Mouse (Mus musculus): ENCODE data around the gene Atp8a1.
A peak's percentile ranks its signal among the peaks of the same experiment; 100 is the strongest.

Gene Atp8a1

DNA sequence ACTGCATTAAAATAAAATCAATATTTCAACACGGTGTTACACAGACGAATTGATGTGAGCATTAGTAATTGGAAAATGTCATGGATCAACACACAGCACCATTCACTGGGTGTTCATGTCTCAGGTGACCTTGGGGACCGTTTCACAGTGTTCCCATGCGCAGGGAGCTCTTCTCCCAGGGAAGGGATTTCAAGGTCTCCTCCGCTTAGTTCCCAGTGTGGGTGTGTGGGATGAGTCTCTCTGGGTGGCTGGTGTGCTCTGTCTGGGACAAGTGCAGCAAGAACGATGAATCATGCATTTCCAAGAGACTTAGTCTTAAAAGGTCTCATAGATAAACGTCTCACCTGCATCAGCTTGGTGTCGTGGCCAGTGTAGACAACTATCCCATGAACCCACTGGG, 78.5 kb downstream of the Atp8a1 start:
- no peak for DNase-seq (ENCODE audit: low spot score in 2 of 2)

DNA sequence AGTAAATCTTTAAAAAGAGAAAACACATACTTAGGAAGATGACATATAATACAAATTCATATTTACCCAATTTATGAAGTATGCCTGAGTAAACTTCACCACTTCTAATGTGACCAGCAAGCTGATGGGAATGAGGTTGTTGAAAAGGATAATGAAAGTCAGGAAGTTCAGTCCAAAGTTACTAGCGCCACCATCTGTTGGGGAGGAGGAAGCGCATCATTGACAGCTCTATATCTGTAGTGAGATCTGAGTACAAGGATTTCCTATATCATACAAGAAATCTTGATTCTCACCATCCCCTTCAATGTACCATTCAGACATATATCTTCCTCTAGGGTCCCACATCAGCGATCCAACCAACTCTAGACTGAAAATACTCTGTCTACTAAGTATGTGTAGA, 82.4 kb downstream of the Atp8a1 start:
- no peak for DNase-seq (ENCODE audit: low spot score in 2 of 2)

DNA sequence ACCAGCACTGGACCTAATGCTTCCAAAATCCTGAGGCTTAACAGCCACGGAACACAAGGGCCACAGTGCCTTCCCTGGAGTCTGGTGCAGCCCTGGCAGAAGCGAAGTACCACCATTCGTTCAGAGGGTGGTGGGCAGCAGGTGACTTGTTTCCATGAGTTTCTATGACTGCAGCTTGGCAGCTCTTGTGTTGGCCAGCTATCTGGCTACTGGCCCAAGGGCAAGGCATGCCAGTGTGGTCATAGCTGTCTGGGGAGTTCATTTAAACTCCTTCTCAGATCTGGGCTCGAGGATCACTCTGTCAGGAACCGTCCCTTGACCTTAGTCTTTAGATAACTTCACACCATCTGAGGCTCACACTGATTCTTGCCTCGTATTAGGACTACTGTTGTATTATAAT, 89.1 kb downstream of the Atp8a1 start:
- DNase-seq (ENCODE audit: low spot score in 2 of 2), result no peak

DNA sequence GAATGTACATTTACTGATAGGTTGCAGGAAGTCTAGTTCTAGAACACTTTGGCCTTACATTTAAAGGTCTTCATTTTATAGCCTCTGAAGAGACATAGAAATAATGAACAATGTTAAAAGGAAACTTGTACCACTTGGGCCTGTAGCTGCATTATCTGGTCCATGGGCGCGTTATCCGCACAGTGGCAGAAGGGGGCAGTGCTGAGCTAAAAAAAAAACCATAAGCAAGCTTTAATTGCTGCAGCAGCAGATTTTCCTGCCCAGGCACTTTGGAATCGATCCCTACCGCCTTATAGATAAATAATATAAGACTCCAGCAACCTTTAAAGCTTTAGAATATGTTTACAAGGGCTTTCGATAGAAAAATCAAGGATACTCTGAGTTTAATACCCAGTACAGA, 91.1 kb downstream of the Atp8a1 start:
- peak in 1 of 2 experiments; percentile 22 for DNase-seq (ENCODE audit: low spot score in 2 of 2)

DNA sequence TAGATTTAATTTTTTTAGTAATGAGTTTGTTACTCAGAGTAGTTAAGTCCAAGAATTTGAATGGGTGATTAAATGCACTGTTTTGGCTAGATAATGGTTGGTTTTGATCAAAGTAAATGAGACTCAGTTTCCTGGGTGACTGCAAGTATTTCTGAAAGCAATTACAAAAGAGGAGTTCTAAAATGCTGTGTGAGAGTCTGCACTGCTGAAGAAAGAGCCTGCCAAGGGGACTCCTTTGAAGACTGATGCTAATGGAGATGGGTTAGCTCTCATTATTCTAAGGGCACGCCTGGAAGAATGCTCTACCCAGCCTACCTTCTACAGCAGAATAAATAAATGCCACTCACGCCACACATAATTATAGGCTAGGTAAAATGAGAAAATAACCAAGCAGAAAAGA, 94.2 kb downstream of the Atp8a1 start:
- DNase-seq (ENCODE audit: low spot score in 2 of 2), result no peak

DNA sequence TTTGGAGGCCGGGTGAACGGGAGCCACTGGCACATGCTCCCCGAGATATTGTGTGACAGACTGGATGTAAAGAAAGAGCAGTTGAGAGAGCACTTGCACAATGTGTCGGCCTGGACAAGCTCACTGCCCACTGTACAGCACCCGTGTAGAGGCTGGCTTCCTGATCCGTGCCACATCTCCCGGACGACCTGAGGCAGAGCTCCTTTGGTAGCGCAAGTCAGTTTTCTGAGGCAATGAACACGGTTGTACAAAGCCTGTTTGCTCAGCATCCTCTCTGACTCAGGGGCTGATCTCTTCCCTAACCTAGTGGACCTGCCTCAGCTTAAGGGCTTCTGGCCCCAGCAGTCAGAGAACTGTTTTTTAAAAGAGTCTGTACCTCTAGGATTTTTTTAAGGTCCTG, 94.6 kb downstream of the Atp8a1 start:
- no peak for DNase-seq (ENCODE audit: low spot score in 2 of 2)

DNA sequence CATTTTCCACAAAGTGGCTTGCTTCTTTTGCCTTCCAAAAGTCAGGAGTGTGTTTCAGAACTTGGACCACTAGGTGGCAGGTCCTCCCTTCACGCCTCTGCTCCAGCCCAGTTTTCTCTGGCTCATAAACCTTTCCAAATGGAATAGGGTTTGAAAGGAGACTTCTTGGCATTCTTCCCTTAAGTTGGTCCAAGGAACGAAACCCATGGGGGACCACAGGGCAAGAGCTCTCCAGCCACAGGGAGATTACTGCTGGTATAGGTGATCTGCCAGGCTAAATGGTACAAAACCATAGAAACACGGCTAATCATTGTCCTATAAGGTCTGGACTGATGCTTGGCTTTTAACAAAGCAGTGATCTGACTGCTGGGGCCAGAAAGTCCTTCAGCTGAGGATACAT, 95.2 kb downstream of the Atp8a1 start:
- no peak for DNase-seq (ENCODE audit: low spot score in 2 of 2)

DNA sequence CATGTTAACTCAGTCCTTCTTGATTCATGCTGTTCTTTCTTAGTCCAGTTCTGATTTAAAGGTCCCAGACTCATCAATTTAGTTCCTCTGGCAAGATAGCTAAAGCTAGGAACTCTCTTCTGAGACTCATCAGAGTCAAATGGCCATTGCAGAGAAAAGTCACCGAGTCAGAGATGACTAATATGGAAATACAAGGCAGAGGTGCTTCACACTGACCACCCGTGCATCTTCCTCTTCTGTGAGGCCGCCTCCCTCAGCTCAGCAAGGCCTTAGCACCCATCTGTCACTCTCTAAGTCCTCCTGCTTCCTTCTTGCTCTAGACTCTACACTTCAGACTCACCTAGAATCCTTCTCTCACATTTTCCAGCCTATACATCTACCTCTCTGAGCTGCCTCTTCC, 108.0 kb downstream of the Atp8a1 start:
- DNase-seq (ENCODE audit: low spot score in 2 of 2), result no peak

DNA sequence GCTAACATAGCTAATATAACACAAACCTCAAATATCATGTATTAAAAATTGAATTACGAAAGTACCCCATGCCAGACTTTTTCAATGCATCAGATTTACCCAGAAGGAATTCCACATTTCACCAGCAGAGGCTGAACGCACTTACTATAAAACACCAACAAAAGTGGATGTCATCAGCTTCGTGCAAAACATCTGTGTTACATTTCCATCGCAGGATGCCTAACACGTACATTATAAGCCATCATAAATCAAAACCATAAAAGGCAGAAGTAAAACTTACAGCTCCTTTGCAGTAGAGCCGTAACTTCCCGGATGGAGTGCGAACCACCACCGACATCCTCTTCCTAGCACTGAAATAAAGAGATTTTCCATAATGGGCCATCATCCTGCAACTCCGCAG, 109.1 kb downstream of the Atp8a1 start:
- DNase-seq (ENCODE audit: low spot score in 2 of 2), result no peak

DNA sequence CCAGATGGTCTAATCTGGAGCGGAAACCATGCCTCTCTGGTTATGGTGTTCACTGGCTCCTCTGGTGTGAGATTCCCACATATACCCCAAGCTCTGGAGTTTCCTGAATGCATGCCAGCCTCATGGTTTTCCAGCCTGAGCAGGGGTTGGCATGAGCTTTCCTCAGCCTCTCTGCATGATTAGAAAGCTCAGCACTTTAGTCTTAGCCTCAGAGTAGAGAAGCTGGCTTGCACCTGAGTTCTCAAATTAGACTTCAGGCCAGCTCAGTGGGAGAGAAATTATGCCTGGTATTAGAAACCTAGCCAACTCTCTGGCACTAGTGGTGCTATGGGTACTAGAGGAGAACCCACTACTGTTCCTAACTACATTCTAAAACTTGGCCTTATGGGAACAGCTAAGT, 111.5 kb downstream of the Atp8a1 start:
- no peak for DNase-seq (ENCODE audit: low spot score in 2 of 2)

DNA sequence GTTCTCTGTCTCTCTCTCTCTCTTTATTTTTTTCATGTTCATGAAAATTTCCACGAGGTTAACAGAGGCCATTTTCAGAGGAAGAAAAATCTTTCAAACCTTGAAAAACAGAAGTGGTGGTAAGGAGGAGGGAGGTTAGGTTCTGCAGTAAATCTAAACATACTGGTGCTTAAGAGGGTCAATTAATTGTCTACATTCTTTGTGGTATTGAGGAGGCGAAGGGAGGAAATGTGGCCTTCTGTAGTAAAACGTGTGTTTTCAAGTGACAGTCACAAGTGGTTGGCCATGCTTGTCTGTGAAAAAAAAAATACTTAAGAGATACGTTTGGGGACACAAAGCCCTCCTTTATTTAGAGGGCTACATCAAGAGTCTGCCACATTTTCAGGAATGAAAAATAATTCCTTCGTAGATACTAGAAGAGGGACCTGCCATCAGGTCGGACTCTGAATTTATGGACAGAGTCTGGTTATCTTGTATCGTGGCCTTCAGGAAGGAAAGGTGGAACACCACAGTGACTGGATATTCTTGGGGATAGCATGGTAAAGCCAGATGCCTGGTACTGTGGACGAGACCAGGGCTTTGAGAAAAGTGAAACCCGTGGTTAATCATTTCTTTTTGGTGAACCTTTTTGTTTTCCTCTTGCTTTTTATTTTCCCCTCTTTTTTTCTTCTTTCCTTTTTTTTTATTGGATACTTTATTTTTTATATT, 113.5 kb downstream of the Atp8a1 start:
- DNase-seq (ENCODE audit: low spot score in 2 of 2), result no peak

DNA sequence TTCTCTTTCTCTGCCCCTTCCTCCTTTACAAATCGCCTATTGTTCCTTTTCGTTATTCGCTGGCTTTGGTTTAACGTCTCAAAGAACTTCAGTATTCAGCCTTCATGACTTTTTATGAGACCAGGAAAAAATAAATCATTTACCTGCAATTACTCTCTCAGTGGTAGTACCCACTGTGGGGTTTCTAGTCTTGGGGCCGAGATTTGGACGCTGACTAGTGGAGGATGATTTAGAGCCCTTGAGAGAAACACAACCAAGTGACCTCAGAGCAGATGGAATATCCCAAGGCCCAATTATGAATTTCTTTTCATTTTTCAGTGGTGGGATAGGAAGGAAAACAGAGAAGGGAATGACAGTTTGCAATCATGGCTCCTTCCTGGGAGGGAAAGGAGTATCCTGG, 114.1 kb downstream of the Atp8a1 start:
- no peak for DNase-seq (ENCODE audit: low spot score in 2 of 2)

DNA sequence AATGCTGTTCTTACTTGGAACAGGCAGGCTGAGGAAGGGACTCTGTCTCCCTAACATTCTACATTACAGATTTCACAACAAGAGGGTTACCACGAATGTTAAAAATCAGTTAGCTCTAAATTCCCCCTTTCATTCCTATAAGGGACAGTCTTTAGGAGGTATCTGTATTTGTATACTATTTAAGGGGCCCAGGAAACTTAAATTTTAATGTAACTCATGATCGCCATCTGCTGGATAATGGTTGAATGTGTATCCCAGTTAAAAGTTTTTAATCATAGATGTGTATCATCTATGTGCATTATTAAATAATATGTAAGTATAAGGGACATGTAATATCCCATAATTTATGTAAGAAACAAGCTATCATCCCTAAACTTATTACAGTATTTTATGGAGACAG, 119.5 kb downstream of the Atp8a1 start:
- DNase-seq (ENCODE audit: low spot score in 2 of 2), result no peak

DNA sequence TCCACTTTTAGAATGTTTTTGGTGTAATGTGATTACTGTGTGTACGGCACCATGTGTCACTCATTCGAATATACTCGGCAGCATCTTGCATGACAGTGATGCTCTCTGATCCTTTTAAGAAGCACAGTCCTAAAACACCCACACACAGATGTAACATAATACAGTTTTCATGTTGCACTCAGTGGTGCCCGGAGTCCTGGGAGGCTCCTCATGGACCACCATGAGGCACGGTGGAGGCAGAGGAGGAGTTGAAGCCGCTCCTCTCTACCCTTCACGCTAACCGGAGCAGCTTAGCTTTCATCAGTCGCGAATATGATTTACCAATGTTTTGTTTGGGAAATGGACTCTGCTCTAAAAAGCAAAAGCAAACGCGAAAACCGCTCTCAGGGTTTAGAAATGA, 120.4 kb downstream of the Atp8a1 start:
- DNase-seq (ENCODE audit: low spot score in 2 of 2), result no peak

DNA sequence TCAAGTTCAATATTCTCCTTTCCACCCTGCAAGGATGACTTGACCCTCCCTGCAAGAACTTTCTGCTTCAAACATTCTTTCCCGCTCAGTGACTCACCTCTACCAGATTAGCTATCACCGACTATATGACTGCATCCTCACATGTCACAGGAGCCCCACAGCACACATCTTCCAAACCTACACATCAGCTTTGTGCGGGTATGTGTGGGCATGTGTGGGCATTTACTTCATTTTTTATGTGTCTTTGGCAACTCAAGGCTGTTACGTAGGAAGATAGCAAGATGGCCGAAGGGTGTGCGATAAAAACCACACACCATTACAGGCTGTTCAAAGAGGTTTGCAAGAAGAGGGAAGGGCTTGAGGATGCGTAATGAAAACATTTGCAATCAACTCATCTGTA, 145.6 kb downstream of the Atp8a1 start:
- no peak for DNase-seq (ENCODE audit: low spot score in 2 of 2)

DNA sequence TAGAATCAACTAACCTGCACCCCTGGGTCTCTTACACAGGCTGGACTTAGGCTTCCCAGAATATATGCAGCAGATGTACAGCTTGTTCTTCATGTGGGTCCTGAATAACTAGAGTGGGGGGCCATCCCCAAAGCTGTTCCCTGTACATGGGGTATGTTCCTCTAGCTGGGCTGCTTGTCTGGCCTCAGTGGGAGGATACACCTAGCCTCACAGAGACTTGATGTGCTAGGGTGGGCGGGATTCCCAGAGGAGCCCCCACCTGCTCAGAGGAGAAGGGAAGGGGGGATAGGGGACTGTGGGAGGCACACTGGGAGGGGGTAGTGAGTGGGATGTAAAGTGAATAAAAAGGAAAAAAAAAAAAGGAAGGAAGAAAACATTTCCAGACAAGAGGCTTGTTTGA, 147.8 kb downstream of the Atp8a1 start:
- no peak for DNase-seq (ENCODE audit: low spot score in 2 of 2)

DNA sequence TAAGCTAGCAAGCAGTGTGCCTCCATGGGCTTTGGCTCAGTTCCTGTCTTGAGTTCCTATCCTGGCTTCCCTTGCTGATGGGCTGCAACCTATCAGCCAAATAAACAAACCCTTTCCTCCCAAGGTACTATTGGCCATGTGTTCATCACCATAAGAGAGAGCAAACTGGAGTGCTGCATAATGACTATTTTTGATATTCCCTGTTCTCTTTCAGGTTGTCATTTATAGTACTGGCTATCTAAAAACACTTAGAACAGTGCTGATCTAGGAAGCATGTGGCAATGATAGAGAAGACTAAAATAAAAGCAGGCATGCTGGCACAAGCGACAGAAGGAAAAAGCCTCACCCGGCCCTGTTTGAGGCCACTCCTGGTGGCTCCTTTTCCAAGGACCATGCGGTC, 149.1 kb downstream of the Atp8a1 start:
- no peak for DNase-seq (ENCODE audit: low spot score in 2 of 2)

DNA sequence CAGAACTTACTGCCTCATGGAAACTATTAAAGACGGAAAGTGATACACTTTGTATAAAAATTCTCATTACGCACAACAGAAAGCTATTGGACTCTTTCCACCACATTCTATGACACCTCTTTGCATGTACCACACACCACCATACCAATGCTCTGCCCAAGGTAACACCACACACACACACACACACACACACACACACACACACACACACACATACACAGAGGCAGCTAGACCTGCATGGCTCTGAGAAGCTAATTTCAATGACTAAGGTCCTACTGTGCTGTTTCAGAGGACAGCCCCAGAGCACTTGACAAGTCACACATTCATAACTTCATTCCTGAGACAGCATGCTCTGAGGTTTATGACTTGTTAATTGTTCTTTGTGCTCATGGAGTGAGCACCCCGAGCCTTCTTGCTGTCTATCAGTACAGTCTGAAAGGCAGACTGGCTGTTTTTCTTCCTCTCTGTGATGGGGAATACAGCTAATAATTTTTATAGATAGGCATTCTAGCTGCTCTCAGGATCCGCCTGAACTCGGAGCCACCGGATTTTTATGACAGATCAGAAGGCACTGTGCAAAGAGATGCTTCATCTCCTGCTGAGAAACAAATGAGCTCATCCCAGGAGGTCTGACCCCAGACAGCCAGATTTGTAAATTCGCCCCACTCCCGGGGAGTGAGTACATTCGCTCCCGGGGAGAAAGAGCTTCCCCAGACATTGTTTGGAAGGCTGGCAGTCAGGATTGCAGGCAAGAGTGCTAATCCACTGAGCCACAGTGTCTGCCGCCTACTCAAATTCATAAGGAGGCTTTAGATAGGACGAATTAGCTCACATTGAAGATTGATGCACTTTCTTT, 150.3 kb downstream of the Atp8a1 start:
- DNase-seq (ENCODE audit: low spot score in 2 of 2), result no peak

DNA sequence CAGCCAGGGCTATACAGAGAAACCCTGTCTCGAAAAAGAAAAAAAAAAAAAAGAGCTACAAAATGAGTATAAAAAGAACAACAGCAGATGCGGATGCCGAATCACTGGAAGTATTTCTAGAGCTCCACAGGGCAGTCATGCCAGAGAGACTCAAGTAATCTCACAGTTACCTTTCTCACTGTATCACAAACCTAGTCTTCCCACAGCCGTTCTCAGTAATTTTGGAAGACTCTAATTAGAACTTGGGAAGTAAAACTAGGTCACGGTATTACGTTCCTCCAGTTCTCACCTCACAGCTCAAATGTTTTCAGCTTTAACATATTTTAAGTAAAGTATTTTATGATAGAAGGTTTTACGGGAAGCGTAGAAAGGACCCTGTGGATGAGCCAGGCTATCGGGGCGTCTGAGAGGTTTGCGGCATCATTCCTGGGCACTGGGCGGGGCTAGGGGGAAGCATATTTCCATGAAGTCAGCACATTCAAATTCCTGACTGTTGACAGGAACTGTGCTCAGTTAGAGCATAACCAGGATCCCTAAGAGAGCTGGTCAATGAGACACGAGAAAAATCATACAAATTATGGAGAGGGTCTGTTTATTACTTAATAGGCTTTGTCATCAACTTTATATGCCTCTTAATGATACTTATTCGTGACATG, 152.1 kb downstream of the Atp8a1 start:
- no peak for DNase-seq (ENCODE audit: low spot score in 2 of 2)

DNA sequence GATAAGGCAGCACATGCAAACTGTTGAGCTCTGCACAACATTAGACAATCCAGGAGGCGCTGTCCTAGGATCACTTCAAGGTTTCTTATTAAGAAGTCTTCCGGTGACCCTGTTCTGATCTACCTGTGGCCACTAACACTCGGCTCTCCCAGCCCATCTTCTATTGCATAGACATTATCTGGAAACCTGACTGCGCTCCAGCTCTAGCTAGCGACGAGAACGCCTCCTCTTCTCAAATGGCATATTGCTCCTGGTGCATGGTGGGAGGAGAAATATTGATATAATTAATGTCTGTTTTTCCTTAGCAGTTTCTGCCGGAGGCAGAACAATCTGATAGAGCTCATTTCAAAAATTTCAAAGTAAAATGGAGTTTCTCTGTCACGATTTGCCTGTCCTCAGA, 156.9 kb downstream of the Atp8a1 start:
- no peak for DNase-seq (ENCODE audit: low spot score in 2 of 2)

DNA sequence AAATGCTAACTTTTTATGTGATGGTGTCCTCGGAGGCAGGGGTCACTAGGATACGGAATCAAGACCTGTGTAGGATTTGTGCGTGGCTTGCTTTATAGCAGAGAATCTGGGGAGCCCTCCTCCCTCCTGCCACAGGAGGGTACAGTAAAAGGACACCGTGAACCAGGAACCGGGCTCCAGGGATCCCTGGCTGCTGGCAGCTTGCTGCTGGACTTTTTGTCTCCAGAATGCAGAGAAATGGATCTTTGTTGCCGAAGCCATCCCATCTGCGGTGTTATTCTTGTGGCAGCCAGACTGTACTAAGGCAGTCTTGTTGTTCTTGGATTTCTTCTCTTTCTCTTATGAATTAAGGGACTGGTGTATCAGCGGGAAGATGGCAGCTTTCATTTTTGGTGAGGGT, 159.2 kb downstream of the Atp8a1 start:
- DNase-seq (ENCODE audit: low spot score in 2 of 2), result no peak

DNA sequence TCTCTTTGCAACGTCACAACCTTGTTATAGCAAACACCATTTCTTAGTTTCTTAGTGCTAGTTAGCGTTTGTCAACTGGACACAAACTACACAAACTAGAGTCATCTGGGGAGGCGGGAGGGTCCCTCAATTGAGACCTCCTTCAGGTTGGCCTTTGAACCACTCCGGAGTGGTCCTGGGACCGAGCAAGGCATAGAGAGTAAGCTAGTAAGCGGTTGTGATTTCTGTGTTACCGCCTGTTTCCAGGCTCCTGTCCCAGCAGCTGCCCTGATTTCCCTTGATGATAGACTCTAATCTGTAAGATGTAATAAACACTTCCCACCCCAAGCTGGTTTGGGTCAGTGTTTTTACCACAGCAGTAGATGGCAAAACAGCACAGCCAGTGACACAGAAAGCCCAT, 161.3 kb downstream of the Atp8a1 start:
- no peak for DNase-seq (ENCODE audit: low spot score in 2 of 2)

DNA sequence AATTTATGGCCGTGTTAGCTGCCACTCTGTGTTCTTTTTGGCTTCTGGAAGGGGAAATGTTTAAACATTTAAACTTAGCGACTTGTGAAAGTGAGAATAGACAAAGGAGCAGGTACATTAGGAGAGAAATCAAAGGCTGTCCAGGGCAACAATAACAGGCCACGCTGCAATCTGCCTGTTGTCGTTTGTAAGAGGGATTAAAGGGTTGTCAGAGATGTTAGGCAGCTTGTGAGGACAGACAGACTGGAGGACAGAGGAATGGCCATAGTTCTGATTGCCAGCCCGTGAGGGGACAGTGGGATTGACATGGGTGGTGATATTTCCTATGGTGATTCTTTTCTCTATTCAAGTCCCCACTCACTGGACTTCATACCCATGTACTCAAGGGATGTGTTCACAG, 161.8 kb downstream of the Atp8a1 start:
- no peak for DNase-seq (ENCODE audit: low spot score in 2 of 2)

Measured in natural killer cell, adult 2 months (primary cell).